Mouse (Mus musculus): ENCODE results near the gene Zbed6. TPM values are rescaled to one million over a fixed set of nuclear protein-coding genes. Genes with fewer than 3 reads are reported as not detected.

The Zbed6 gene
- polyA plus RNA-seq, 1 experiment from 2014 or later: not detected

GRCm38 (mm10) chr1:133617908-133618307 lies 42.8 kb downstream of the Zbed6 start:
- Histone ChIP-seq H3K9me3 (ENCODE audit: control insufficient read depth, low read length) (no peaks in the 10 kb centered on the region), H3K4me2 (ENCODE audit: low read depth) (no peak overlapping the region), H3K27ac (ENCODE audit: low read depth, low read length) (no peak overlapping the region), H3K27me3 (ENCODE audit: control insufficient read depth, insufficient read depth, low read length) (no peaks in the 10 kb centered on the region), H3K4me1 (ENCODE audit: control insufficient read depth, insufficient read depth, low read length) (no peaks in the 10 kb centered on the region), H3K36me3 (ENCODE audit: control insufficient read depth, insufficient read depth, low read length) (peaks cover 11% of the 10 kb centered on the region), H3K9ac (ENCODE audit: low read length) (no peak overlapping the region), H3K4me3 (ENCODE audit: low read depth, low read length) (no peak overlapping the region)
- no peak for ATAC-seq (ENCODE audit: insufficient read depth, low FRiP score, low TSS enrichment)
- 74% methylated on average over 2 of the region's 2 CpGs for WGBS
- no peak for DNase-seq (ENCODE audit: low spot score)

- H3K9ac ChIP-seq (ENCODE audit: low read length): no peak overlapping the region
- ATAC-seq (ENCODE audit: insufficient read depth, low FRiP score, low TSS enrichment) (no peak), DNase-seq (ENCODE audit: low spot score) (no peak)
- H3K27ac ChIP-seq (ENCODE audit: low read depth, low read length): no peak overlapping the region
- H3K9me3 ChIP-seq (ENCODE audit: control insufficient read depth, low read length): no peaks in the 10 kb centered on the region
- no peak overlapping the region for H3K4me3 ChIP-seq (ENCODE audit: low read depth, low read length)
- WGBS: 75% methylated on average over 3 of the region's 3 CpGs
- no peak overlapping the region for H3K4me2 ChIP-seq (ENCODE audit: low read depth)
- H3K36me3 ChIP-seq (ENCODE audit: control insufficient read depth, insufficient read depth, low read length): no peaks in the 10 kb centered on the region
- peaks cover 4% of the 10 kb centered on the region; the same call in 1 of the 2 replicates for H3K4me1 ChIP-seq (ENCODE audit: control insufficient read depth, insufficient read depth, low read length)
- no peaks in the 10 kb centered on the region for H3K27me3 ChIP-seq (ENCODE audit: control insufficient read depth, insufficient read depth, low read length)
Observed at GRCm38 (mm10) chr1:133613817-133614216, 46.9 kb downstream of the Zbed6 start.

DNA sequence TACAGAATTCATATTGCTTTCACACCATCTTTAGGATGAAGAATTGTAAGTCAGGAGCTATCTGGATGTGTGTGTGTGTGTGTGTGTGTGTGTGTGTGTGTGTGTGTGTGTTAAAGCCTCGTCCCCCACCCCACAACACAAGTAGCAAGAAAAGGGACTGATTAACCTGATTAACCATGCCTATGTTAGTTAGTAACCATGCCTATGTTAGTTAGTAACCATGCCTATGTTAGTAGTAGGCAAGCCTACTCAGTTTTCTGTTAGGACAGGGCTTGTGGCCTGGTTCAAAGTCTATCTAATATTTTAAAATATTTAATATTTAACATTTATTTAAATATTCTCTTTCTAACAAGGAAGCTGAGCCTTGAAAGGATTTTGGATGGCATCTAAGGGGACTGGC lies 49.2 kb downstream of the Zbed6 start:
- no peak overlapping the region for H3K4me3 ChIP-seq (ENCODE audit: low read depth, low read length)
- H3K27ac ChIP-seq (ENCODE audit: low read depth, low read length): no peak overlapping the region
- WGBS: 100% methylated on average over 1 of the region's 1 CpGs
- H3K9me3 ChIP-seq (ENCODE audit: control insufficient read depth, low read length): no peaks in the 10 kb centered on the region
- no peak overlapping the region for H3K9ac ChIP-seq (ENCODE audit: low read length)
- peaks cover 10% of the 10 kb centered on the region; the same call in 1 of the 2 replicates for H3K36me3 ChIP-seq (ENCODE audit: control insufficient read depth, insufficient read depth, low read length)
- no peaks in the 10 kb centered on the region for H3K27me3 ChIP-seq (ENCODE audit: control insufficient read depth, insufficient read depth, low read length)
- no peak for DNase-seq (ENCODE audit: low spot score)
- H3K4me2 ChIP-seq (ENCODE audit: low read depth): no peak overlapping the region
- ATAC-seq (ENCODE audit: insufficient read depth, low FRiP score, low TSS enrichment): no peak
- peaks cover 6% of the 10 kb centered on the region; the same call in 1 of the 2 replicates for H3K4me1 ChIP-seq (ENCODE audit: control insufficient read depth, insufficient read depth, low read length)

GRCm38 (mm10) chr1:133610601-133611000 lies 50.1 kb downstream of the Zbed6 start:
- H3K9me3 ChIP-seq (ENCODE audit: control insufficient read depth, low read length): no peaks in the 10 kb centered on the region
- no peaks in the 10 kb centered on the region for H3K27me3 ChIP-seq (ENCODE audit: control insufficient read depth, insufficient read depth, low read length)
- 58% methylated on average over 6 of the region's 6 CpGs for WGBS
- no peak overlapping the region for H3K27ac ChIP-seq (ENCODE audit: low read depth, low read length)
- no peak overlapping the region for H3K4me3 ChIP-seq (ENCODE audit: low read depth, low read length)
- H3K9ac ChIP-seq (ENCODE audit: low read length): no peak overlapping the region
- no peak overlapping the region for H3K4me2 ChIP-seq (ENCODE audit: low read depth)
- ATAC-seq (ENCODE audit: insufficient read depth, low FRiP score, low TSS enrichment) (no peak), DNase-seq (ENCODE audit: low spot score) (no peak)
- H3K4me1 ChIP-seq (ENCODE audit: control insufficient read depth, insufficient read depth, low read length): peaks cover 6% of the 10 kb centered on the region; the same call in 1 of the 2 replicates
- H3K36me3 ChIP-seq (ENCODE audit: control insufficient read depth, insufficient read depth, low read length): peaks cover 12% of the 10 kb centered on the region

GRCm38 (mm10) chr1:133609771-133610502 lies 50.7 kb downstream of the Zbed6 start, which contains the start of gene Snrpe:
Gene Snrpe, minus strand, starts transcription at chr1:133610291.
- H3K4me3 ChIP-seq (ENCODE audit: low read depth, low read length): peak within 1 kb of the TSS; percentile 86
- ATAC-seq (ENCODE audit: insufficient read depth, low FRiP score, low TSS enrichment) (peak; percentile 96), DNase-seq (ENCODE audit: low spot score) (peak; percentile 97)
- no peaks in the 10 kb centered on the region for H3K9me3 ChIP-seq (ENCODE audit: control insufficient read depth, low read length)
- no peaks in the 10 kb centered on the region for H3K27me3 ChIP-seq (ENCODE audit: control insufficient read depth, insufficient read depth, low read length)
- peak within 1 kb of the TSS; percentile 92 for H3K27ac ChIP-seq (ENCODE audit: low read depth, low read length)
- peak within 1 kb of the TSS; percentile 79 for H3K4me2 ChIP-seq (ENCODE audit: low read depth)
- H3K36me3 ChIP-seq (ENCODE audit: control insufficient read depth, insufficient read depth, low read length): peaks cover 13% of the 10 kb centered on the region
- H3K4me1 ChIP-seq (ENCODE audit: control insufficient read depth, insufficient read depth, low read length): peaks cover 6% of the 10 kb centered on the region; the same call in 1 of the 2 replicates
- H3K9ac ChIP-seq (ENCODE audit: low read length): peak within 1 kb of the TSS; percentile 99
- under 1% methylated on average over 73 of the region's 73 CpGs for WGBS

Other genes starting within 250 kb of the Zbed6 start
- gene Sox13, start 236.5 kb downstream of the Zbed6 start, polyA plus RNA-seq (2014; fragmentation: Nextera tagmentation; extraction: Ambion mirVana): 10.2 and 12.3 TPM in 2 replicates
- gene Snrpe, start 50.6 kb downstream of the Zbed6 start, polyA plus RNA-seq (2014; fragmentation: Nextera tagmentation; extraction: Ambion mirVana): 788 and 794 TPM in 2 replicates
- gene Gm38394, start 433 bp upstream of the Zbed6 start, polyA plus RNA-seq (2014; fragmentation: Nextera tagmentation; extraction: Ambion mirVana): 6.8 and 6.9 TPM in 2 replicates
- 0.29 and 0.41 TPM in 2 replicates for gene Lax1, start 29.2 kb upstream of the Zbed6 start, polyA plus RNA-seq (2014; fragmentation: Nextera tagmentation; extraction: Ambion mirVana)
- 9.6 and 10.3 TPM in 2 replicates for gene Atp2b4, start 140.2 kb upstream of the Zbed6 start, polyA plus RNA-seq (2014; fragmentation: Nextera tagmentation; extraction: Ambion mirVana)
- 1.5 and 2.5 TPM in 2 replicates for gene Optc, start 247.1 kb upstream of the Zbed6 start, polyA plus RNA-seq (2014; fragmentation: Nextera tagmentation; extraction: Ambion mirVana)